ENCODE assay signal across 10 mouse cellular contexts in the genomic region with DNA sequence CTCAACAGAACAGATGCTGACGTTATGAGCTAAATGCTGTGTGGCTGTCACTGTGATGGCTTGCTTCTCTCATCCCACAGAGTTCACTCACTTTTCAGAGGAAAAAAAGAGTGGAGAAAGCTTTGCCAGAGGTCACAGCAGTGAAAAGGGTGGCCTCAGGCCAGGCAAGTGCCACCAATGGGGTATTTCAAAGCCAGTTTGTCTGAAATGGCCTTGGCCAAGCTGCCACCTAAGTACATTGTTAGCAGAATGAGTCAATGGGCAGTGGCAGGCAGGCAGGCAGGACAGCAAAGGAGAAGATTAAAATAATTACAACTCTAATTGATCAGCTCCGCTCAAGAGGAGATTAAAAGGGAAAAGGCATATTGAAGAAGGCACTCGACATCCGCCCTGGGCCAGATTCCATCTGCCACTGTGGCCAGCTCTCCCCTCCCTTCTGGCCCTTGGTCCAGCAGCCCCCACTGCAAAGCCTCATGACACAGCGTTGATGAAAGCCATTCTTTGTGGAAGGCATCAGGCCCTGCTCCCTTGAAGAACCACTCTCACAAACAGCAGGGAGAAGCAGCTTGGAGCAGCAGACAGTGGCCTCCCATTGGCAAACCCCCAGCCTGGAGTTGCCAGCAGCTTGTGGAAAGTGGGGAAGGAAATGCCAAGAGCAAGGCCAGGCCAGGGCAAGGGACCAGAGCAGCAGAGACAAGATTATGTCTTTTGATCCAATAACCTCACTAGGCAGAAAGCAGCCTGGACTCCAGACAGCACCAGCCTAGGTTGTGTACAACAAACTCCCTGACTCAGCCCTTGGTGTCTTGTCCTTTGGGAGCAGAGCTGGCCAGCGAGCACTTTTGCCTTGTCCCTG.
DNase-seq lines count a peak whose midpoint lies in the region; ATAC-seq and TF ChIP-seq lines count a peak whose summit lies in the region.
"Had no signal": no experiment of that assay in that cellular context is flagged by ENCODE, and none has a peak within 500 bp of the region (broad histone marks: within the 10 kb centered on the region; RNA-seq: fewer than 3 reads in every experiment).

No protein-coding gene starts in this region.

- no peak overlapping the region for H3K4me2 ChIP-seq in liver, embryonic 12.5 days
- H3K4me2 ChIP-seq: liver, embryonic 15.5 days had no signal

- no peak for TF ChIP-seq CTCF in liver, adult 2 months (IDR thresholded peaks at IDR 0.05; ENCODE audit: low read depth, low read length)

- ATAC-seq in liver, embryonic 12.5 days, result no peak

- peak; percentile 19 for DNase-seq in liver, adult 2 months (ENCODE audit: extremely low read depth, low read depth, low spot score)
- DNase-seq in liver, result no peak
- DNase-seq in cerebellum, postnatal 25 days, result peak; percentile 87 to 91
- DNase-seq in heart, adult 9 months (ENCODE audit: low spot score in 2 of 2), result peak; percentile 1 to 4
- peak; percentile 33 for DNase-seq in left cerebral cortex, adult 18-20 months (ENCODE audit: low spot score in 2 of 2)
- DNase-seq in ovary, postnatal 14 days (ENCODE audit: low spot score), result peak; percentile 9
- DNase-seq in spleen, postnatal 4 days (ENCODE audit: low spot score in 2 of 2), result no peak

- no peaks in the 10 kb centered on the region for H3K79me2 ChIP-seq in liver, adult 2 months (ENCODE audit: control insufficient read depth, insufficient read depth, low read length)

- no peaks in the 10 kb centered on the region for H3K4me1 ChIP-seq in liver, adult 2 months (ENCODE audit: control insufficient read depth, insufficient read depth, low read length)
- no peaks in the 10 kb centered on the region for H3K4me1 ChIP-seq in liver, embryonic 12.5 days
- H3K4me1 ChIP-seq: liver, embryonic 15.5 days had no signal

- WGBS in liver, adult 2 months, result 73% methylated on average over 6 of the region's 6 CpGs
- WGBS in liver, embryonic 12.5 days (ENCODE audit: insufficient replicate concordance), result 50% methylated on average over 6 of the region's 6 CpGs

- no peak overlapping the region for H3K4me3 ChIP-seq in liver, adult 2 months (ENCODE audit: insufficient read depth, low read depth, low read length)
- H3K4me3 ChIP-seq in liver, embryonic 12.5 days, result no peak overlapping the region
- H3K4me3 ChIP-seq: liver, embryonic 15.5 days had no signal

- H3K27ac ChIP-seq in liver, adult 2 months (replicated peaks; ENCODE audit: insufficient read depth, low read depth, low read length), result no peak overlapping the region
- H3K27ac ChIP-seq in liver, embryonic 12.5 days, result no peak overlapping the region
- H3K27ac ChIP-seq: liver, embryonic 15.5 days had no signal

- TF ChIP-seq POLR2A in liver, adult 2 months (IDR thresholded peaks at IDR 0.05; ENCODE audit: extremely low read depth, insufficient read depth, low read length), result no peak

- H3K9me3 ChIP-seq in liver, embryonic 12.5 days (replicated peaks), result no peaks in the 10 kb centered on the region
- H3K9me3 ChIP-seq: liver, embryonic 15.5 days had no signal

- H3K9ac ChIP-seq in liver, adult 2 months (ENCODE audit: low read depth, low read length), result no peak overlapping the region
- no peak overlapping the region for H3K9ac ChIP-seq in liver, embryonic 12.5 days
- H3K9ac ChIP-seq: liver, embryonic 15.5 days had no signal

- H3K27me3 ChIP-seq in liver, adult 2 months (ENCODE audit: control insufficient read depth, insufficient read depth, low read length), result no peaks in the 10 kb centered on the region
- no peaks in the 10 kb centered on the region for H3K27me3 ChIP-seq in liver, embryonic 12.5 days (replicated peaks)
- H3K27me3 ChIP-seq: liver, embryonic 15.5 days had no signal

- no peaks in the 10 kb centered on the region for H3K36me3 ChIP-seq in liver, adult 2 months (ENCODE audit: control insufficient read depth, insufficient read depth, low read length)
- no peaks in the 10 kb centered on the region for H3K36me3 ChIP-seq in liver, embryonic 12.5 days
- H3K36me3 ChIP-seq: G1E; liver, embryonic 15.5 days had no signal

Comparison
In these comparisons a context has a peak if more than half of its experiments do, and no peak if none do; other contexts are left out.
1. DNase-seq: peak in liver, adult 2 months (single experiment), cerebellum, postnatal 25 days (2 of 2), heart, adult 9 months (2 of 2), left cerebral cortex, adult 18-20 months (2 of 2) and ovary, postnatal 14 days (single experiment); none in liver (single experiment) and spleen, postnatal 4 days (0 of 2).